Mouse (Mus musculus) liver, embryonic 16.5 days (tissue): ENCODE data around the gene Ldlr. TPM values are rescaled to one million over a fixed set of nuclear protein-coding genes. Genes with fewer than 3 reads are reported as not detected.
A peak's percentile ranks its signal among the peaks of the same experiment; 100 is the strongest.
"Not testable (repeated sequence)": the region's sequence is repeated elsewhere in the genome, so short reads cannot be mapped to it uniquely, and the experiment has no call there.

ENCODE experiments used
- ATAC-seq: fragments of 200-750 bp; cut with Nextera tagmentation; 2 replicates; pipeline ENCODE4 v1.8.0; 2017; ENCODE audit warnings: low read depth, mild to moderate bottlenecking, moderate number of reproducible peaks, moderate library complexity
- H3K27ac ChIP-seq: fragments of 300-500 bp; sonication (generic); 2 replicates; pipeline ENCODE4 v1.5.1; 2014; ENCODE audit warnings: mild to moderate bottlenecking, low read length
- H3K27me3 ChIP-seq: fragments of 300-500 bp; sonication (generic); 2 replicates; pipeline ENCODE4 v1.6.1; 2014; ENCODE audit warnings: low read depth, low read length, mixed read lengths; ENCODE audit not compliant: control insufficient read depth, insufficient read depth
- H3K36me3 ChIP-seq: fragments of 300-500 bp; sonication (generic); 2 replicates; pipeline ENCODE4 v1.6.1; 2014; ENCODE audit warnings: mild to moderate bottlenecking; ENCODE audit not compliant: control insufficient read depth, insufficient read depth
- H3K4me1 ChIP-seq: fragments of 300-500 bp; sonication (generic); 2 replicates; pipeline ENCODE4 v1.6.1; 2014; ENCODE audit warnings: low read depth, low read length, mixed read lengths; ENCODE audit not compliant: control insufficient read depth
- H3K4me2 ChIP-seq: fragments of 300-500 bp; sonication (generic); 2 replicates; pipeline ENCODE4 v1.6.1; 2014; ENCODE audit warnings: low read depth, low read length, mixed read lengths
- H3K4me3 ChIP-seq: fragments of 300-500 bp; sonication (generic); 2 replicates; pipeline ENCODE4 v1.5.1; 2014; ENCODE audit warnings: low read depth, mild to moderate bottlenecking, low read length
- H3K9ac ChIP-seq: fragments of 300-500 bp; sonication (generic); 2 replicates; pipeline ENCODE4 v1.6.1; 2014; ENCODE audit warnings: low read depth, low read length
- H3K9me3 ChIP-seq: fragments of 300-500 bp; sonication (generic); replicated peaks from 2 replicates; pipeline ENCODE4 v1.6.1; 2016; ENCODE audit warnings: low read length; ENCODE audit not compliant: control insufficient read depth
- WGBS: fragments of 180-500 bp; shearing (Covaris S2); extraction: QIAGEN DNeasy Blood & Tissue Kit; methylation state at CpG from one replicate; pipeline ENCODE4 v1.1.7; 2014; ENCODE audit not compliant: insufficient replicate concordance; 5-methylcytosine and 5-hydroxymethylcytosine counted together
- polyA plus RNA-seq: library from polyadenylated mRNA; unstranded; fragments of >200 nt; fragmentation: Nextera tagmentation; extraction: Ambion mirVana; gene quantifications from 2 replicates; pipeline ENCODE4 v1.2.1, GENCODE M21; 2015

Gene Ldlr
- polyA plus RNA-seq, 1 experiment from 2014 or later, result 29.3 TPM

- H3K27ac ChIP-seq, result no peak overlapping the region
- H3K4me3 ChIP-seq, result no peak overlapping the region
- no peak for ATAC-seq
- H3K9ac ChIP-seq, result no peak overlapping the region
- H3K4me2 ChIP-seq, result no peak overlapping the region
- H3K36me3 ChIP-seq, result no peaks in the 10 kb centered on the region; the same call in none of the 2 replicates
- no peaks in the 10 kb centered on the region for H3K9me3 ChIP-seq
- H3K4me1 ChIP-seq, result no peaks in the 10 kb centered on the region
- H3K27me3 ChIP-seq, result no peaks in the 10 kb centered on the region
- WGBS, result 77% methylated on average over 26 of the region's 26 CpGs
These were observed 46.4 kb downstream of the Ldlr start for GRCm38 (mm10) chr9:21769558-21770183.

- not testable (repeated sequence) for H3K27me3 ChIP-seq, H3K27ac ChIP-seq, H3K4me3 ChIP-seq, H3K4me2 ChIP-seq, H3K9me3 ChIP-seq, H3K9ac ChIP-seq, H3K4me1 ChIP-seq, H3K36me3 ChIP-seq, ATAC-seq
- 55% methylated on average over 5 of the region's 5 CpGs for WGBS
These were observed 50.1 kb downstream of the Ldlr start for GRCm38 (mm10) chr9:21773396-21773795.

GRCm38 (mm10) chr9:21774353-21774752 lies 51.1 kb downstream of the Ldlr start:
- H3K27me3 ChIP-seq, result no peaks in the 10 kb centered on the region
- H3K27ac ChIP-seq, result no peak overlapping the region
- H3K36me3 ChIP-seq, result peaks cover 8% of the 10 kb centered on the region
- no peak overlapping the region for H3K9ac ChIP-seq
- H3K4me3 ChIP-seq, result no peak overlapping the region
- 83% methylated on average over 16 of the region's 16 CpGs for WGBS
- H3K4me2 ChIP-seq, result no peak overlapping the region
- no peak for ATAC-seq
- no peaks in the 10 kb centered on the region for H3K4me1 ChIP-seq
- no peaks in the 10 kb centered on the region for H3K9me3 ChIP-seq

- Histone ChIP-seq H3K4me2 (no peak overlapping the region), H3K27me3 (no peaks in the 10 kb centered on the region), H3K9ac (no peak overlapping the region), H3K9me3 (no peaks in the 10 kb centered on the region), H3K4me1 (no peaks in the 10 kb centered on the region), H3K27ac (no peak overlapping the region), H3K4me3 (no peak overlapping the region), H3K36me3 (peaks cover 8% of the 10 kb centered on the region)
- no peak for ATAC-seq
- 52% methylated on average over 3 of the region's 3 CpGs for WGBS
These were observed 54.4 kb downstream of the Ldlr start for GRCm38 (mm10) chr9:21777726-21778125.

GRCm38 (mm10) chr9:21781657-21782468 lies 58.6 kb downstream of the Ldlr start:
- Histone ChIP-seq H3K4me3 (no peak overlapping the region), H3K9ac (no peak overlapping the region), H3K36me3 (peaks cover 8% of the 10 kb centered on the region), H3K4me1 (no peaks in the 10 kb centered on the region), H3K9me3 (no peaks in the 10 kb centered on the region), H3K27ac (no peak overlapping the region), H3K27me3 (no peaks in the 10 kb centered on the region), H3K4me2 (no peak overlapping the region)
- no peak for ATAC-seq
- 58% methylated on average over 15 of the region's 15 CpGs for WGBS

GRCm38 (mm10) chr9:21784517-21785307 lies 61.4 kb downstream of the Ldlr start:
- Histone ChIP-seq H3K4me2 (no peak overlapping the region), H3K4me3 (no peak overlapping the region), H3K27me3 (no peaks in the 10 kb centered on the region), H3K27ac (no peak overlapping the region), H3K9me3 (no peaks in the 10 kb centered on the region), H3K9ac (no peak overlapping the region), H3K36me3 (no peaks in the 10 kb centered on the region), H3K4me1 (no peaks in the 10 kb centered on the region)
- 0 out of 2 replicates have a peak, but pooled peaks have one; percentile 11 for ATAC-seq
- WGBS, result 60% methylated on average over 7 of the region's 7 CpGs

- ATAC-seq, H3K9ac ChIP-seq: not testable (repeated sequence)
- WGBS, result 44% methylated on average over 1 of the region's 2 CpGs
These were observed 63.0 kb downstream of the Ldlr start for GRCm38 (mm10) chr9:21786309-21786708.

GRCm38 (mm10) chr9:21786906-21787305 lies 63.6 kb downstream of the Ldlr start:
- no peak for ATAC-seq
- no peak overlapping the region for H3K27ac ChIP-seq

More at GRCm38 (mm10) chr9:21786309-21786708, 63.0 kb downstream of the Ldlr start:
- H3K27ac ChIP-seq, H3K4me1 ChIP-seq, H3K27me3 ChIP-seq, H3K4me2 ChIP-seq, H3K36me3 ChIP-seq, H3K4me3 ChIP-seq, H3K9me3 ChIP-seq: not testable (repeated sequence)

More at GRCm38 (mm10) chr9:21786906-21787305, 63.6 kb downstream of the Ldlr start:
- 8% methylated on average over 6 of the region's 6 CpGs for WGBS
- Histone ChIP-seq H3K9ac (no peak overlapping the region), H3K4me2 (no peak overlapping the region), H3K4me3 (no peak overlapping the region), H3K36me3 (no peaks in the 10 kb centered on the region), H3K9me3 (no peaks in the 10 kb centered on the region), H3K27me3 (no peaks in the 10 kb centered on the region), H3K4me1 (no peaks in the 10 kb centered on the region; the same call in 1 of the 2 replicates)
